Mouse (Mus musculus) liver, embryonic 12.5 days (tissue): Measurements from ENCODE around the gene Gje1. TPM values are rescaled to one million over a fixed set of nuclear protein-coding genes. Genes with fewer than 3 reads are reported as not detected.

Experiments
- ATAC-seq: fragments of 200-750 bp; cut with Nextera tagmentation; 2 replicates; pipeline ENCODE4 v1.8.0; 2017; ENCODE audit warnings: moderate number of reproducible peaks, mild to moderate bottlenecking, moderate library complexity
- H3K27ac ChIP-seq: fragments of 300-500 bp; sonication (generic); 2 replicates; pipeline ENCODE4 v1.5.1; 2016; ENCODE audit warnings: mild to moderate bottlenecking
- H3K27me3 ChIP-seq: fragments of 300-500 bp; sonication (generic); replicated peaks from 2 replicates; pipeline ENCODE4 v1.6.1; 2016; ENCODE audit warnings: mild to moderate bottlenecking, moderate library complexity
- H3K36me3 ChIP-seq: fragments of 300-500 bp; sonication (generic); 2 replicates; pipeline ENCODE4 v1.6.1; 2016; ENCODE audit warnings: mild to moderate bottlenecking, moderate library complexity
- H3K4me1 ChIP-seq: fragments of 300-500 bp; sonication (generic); 2 replicates; pipeline ENCODE4 v1.6.1; 2016
- H3K4me2 ChIP-seq: fragments of 300-500 bp; sonication (generic); 2 replicates; pipeline ENCODE4 v1.6.1; 2016; ENCODE audit warnings: mild to moderate bottlenecking, moderate library complexity
- H3K4me3 ChIP-seq: fragments of 300-500 bp; sonication (generic); 2 replicates; pipeline ENCODE4 v1.5.1; 2016; ENCODE audit warnings: mild to moderate bottlenecking, moderate library complexity
- H3K9ac ChIP-seq: fragments of 300-500 bp; sonication (generic); 2 replicates; pipeline ENCODE4 v1.6.1; 2016; ENCODE audit warnings: mild to moderate bottlenecking, moderate library complexity
- H3K9me3 ChIP-seq: fragments of 300-500 bp; sonication (generic); replicated peaks from 2 replicates; pipeline ENCODE4 v1.6.1; 2016; ENCODE audit warnings: mild to moderate bottlenecking, moderate library complexity
- WGBS: fragments of 180-500 bp; shearing (Covaris S2); methylation state at CpG from one replicate; pipeline ENCODE4 v1.1.7; 2016; ENCODE audit not compliant: insufficient replicate concordance; 5-methylcytosine and 5-hydroxymethylcytosine counted together
- polyA plus RNA-seq: library from polyadenylated mRNA; unstranded; fragments of >200 nt; fragmentation: Nextera tagmentation; extraction: Ambion mirVana; gene quantifications from 2 replicates; pipeline ENCODE4 v1.2.1, GENCODE M21; 2016

Gje1 gene
- polyA plus RNA-seq, 1 experiment from 2014 or later, result not detected

- Histone ChIP-seq H3K27me3 (no peaks in the 10 kb centered on the region), H3K9me3 (no peaks in the 10 kb centered on the region), H3K4me3 (no peak overlapping the region), H3K4me1 (no peaks in the 10 kb centered on the region), H3K27ac (no peak overlapping the region), H3K36me3 (peaks cover 32% of the 10 kb centered on the region), H3K4me2 (no peak overlapping the region), H3K9ac (no peak overlapping the region)
- ATAC-seq, result no peak
- WGBS, result 85% methylated on average over 2 of the region's 2 CpGs
These were observed 51.9 kb downstream of the Gje1 start for GRCm38 (mm10) chr10:14666147-14666546.

Other genes with a start within 250 kb of the Gje1 start
- 0.78 and 1.1 TPM in 2 replicates for gene Adgrg6, start 172.6 kb downstream of the Gje1 start, polyA plus RNA-seq
- gene Vta1, start 12.7 kb downstream of the Gje1 start, polyA plus RNA-seq, result 54.0 and 58.9 TPM in 2 replicates
- not detected in 2 replicates for gene Nmbr, start 12.6 kb downstream of the Gje1 start, polyA plus RNA-seq